Mouse (Mus musculus): ENCODE data around the gene Immp2l.

Gene Immp2l

DNA sequence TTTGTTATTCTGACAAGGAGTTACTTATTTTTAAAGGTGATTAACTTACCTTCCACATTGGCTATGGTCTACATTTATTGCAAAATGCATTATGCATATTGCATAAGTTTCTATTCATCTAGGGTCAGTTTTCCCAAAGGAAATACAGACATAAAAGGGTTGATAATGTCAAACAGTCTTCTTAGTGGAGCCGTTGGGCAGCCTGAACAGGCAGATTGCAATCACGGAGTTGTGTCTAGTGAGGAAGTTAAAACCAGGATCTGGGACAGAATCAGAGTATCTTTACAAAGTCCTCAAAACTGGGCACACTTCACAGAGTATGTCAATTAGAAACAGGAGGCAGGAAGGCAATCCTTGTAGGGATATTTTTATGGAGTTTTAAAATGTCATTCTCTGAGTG, 300.5 kb downstream of the Immp2l start:
- DNase-seq: no peak

DNA sequence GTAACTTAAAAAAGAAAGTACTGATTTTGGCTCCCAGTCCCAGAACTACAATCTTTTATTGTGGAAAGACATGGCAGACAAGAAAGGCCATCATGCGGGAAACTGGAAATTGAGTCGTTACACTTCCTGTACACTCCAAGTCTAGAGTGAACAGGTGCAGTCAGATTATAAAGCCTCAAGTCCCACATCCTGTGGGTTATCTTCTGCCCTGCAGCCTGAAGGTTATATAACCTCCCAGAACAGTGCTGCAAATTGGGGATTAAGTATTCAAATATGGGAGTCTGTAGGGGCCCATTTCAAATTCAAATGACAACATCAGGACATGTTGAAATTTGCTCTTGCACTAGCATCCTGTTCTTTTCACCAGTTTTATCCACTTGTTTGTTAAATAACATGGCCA, 301.9 kb downstream of the Immp2l start:
- no peak for DNase-seq

DNA sequence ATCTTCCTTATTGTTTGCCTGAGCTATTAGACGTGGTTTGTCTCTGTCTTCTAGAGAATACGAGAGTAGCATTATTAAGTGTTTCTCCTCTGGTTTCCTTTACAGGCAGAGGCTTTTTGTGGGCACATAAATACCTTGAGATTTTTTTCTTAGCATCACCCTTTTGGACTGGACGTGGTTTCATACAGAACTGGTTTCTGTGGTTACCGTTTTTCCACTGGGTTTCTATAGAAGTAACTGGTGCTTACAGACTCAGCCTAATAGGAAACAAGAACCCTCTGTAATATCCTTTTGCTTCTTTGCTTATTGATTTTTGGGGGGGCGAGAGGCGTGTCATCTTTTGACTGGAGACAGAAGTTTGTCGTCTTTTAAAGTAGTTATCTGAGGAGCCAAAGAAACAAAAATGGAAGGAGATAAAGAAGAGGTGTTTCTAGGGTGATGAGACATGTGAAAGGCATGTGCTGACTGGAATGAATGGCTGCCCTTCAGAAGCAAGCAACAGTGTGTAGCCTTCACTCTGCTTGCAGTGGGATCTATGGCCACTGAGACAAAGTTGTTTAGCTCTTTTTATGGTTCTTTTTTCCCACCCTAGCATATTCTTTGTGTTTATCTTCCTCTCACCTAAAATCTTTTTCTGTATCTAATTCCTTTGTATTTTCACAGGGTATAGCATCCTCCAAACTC, 307.2 kb downstream of the Immp2l start:
- no peak for DNase-seq

DNA sequence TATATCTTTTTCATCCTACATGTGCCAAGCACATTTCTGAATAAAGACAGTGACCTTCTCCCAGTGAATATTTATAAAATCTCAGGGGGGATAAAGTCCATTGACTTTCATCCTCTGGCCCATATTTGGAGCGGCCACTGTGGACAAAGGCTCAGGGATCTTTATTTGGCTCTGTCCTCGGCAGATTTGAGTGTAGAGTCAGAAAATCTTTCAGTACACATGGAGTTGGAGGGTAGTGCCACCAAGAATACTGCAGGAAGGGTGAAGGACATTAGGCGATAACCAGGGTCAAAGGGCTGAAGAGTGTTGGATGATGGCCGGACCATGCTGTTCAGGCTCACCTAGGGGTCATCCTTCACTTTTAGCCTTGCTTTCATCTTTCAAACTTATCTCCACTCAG, 321.7 kb downstream of the Immp2l start:
- no peak for DNase-seq

DNA sequence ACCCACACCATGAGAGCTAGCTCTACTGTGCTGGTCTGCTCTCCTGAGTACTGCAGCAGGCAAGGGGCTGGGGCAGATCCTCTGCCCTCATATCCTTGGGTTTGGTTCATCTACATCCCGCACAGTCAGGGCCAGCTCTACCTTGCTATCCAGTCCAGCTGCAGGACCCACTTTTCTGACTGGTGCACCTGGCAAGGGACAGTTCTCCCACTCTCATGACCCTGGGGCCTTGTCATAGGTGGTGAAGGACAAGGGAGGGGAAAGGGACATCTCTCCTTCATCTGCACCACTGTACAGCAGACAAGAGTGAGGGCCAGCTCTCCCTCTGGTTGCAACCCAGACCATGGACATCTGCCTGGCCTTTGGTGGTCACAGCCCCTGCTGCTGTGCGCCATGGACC, 323.6 kb downstream of the Immp2l start:
- DNase-seq: no peak

DNA sequence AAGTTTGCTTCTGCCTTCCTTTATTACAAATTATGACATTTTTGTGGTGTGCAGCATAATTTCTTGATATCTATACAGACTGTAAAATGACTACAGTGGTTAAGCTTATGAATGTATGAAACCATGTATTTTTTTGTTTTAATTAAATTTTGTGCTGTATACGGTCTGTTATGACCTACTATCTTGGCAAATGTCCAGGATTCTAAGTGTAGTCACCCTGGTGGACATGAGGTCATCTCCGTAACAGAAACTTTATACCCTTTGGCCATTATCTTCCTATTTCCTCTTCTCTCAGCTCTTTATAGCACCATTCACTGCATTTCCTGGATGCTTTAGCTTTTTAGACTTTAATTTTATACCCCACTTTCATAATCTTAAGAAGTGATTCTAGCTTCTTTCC, 325.5 kb downstream of the Immp2l start:
- DNase-seq: no peak

DNA sequence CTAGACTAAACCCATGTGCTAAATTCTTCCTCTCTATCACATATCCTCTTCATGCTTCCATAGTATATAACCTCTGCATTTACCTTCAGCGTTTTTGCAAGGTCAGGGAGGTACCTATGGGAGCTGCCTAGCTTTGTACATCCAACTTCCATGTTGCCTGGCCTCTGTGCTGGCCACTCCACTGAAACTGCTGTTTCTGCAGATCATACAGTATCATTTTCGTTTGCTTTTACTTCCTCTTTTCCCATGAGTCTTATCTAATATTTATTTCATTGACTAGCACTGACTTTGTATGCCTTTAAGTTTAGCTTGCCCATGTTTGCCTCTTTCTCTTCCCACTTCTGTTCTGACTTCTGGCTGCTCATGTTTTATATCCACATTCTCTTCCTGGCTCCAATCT, 325.9 kb downstream of the Immp2l start:
- no peak for DNase-seq

DNA sequence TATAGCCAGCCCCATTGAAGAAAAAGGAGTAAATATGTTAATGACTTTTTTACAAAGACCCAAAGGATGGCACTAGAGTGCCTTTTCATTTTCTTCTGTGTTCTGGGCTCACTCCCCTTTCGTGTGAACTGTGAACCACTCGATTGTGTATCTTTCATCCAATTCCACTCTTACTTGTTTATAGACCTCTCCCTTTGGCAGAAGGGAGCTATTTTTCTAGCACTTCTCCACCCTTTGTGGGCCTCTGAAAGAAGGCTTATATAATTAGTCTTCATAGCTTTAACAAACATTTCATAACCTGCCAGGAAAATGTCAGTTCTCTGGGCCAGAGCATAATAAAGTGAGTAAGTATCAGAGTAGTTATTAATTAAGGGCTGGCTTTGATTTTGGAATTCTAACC, 327.4 kb downstream of the Immp2l start:
- no peak for DNase-seq

DNA sequence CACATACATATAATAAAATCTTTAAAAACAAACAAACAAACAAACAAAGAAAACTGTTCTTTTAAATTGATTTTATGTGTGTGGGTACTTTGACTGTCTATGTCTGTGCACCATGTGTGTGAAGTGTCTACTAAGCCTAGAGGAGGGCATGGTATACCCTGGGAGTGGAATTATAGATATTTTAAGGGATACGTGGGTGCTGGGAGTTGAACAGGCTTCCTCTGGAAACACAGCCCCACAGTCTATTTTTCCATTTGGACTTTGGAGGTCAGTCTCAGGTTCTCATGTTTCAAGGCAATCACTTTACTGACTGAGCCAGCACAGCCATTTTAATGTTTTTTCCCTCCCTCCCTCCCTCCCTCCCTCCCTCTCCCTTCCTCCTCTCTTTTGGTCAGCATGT, 331.0 kb downstream of the Immp2l start:
- DNase-seq: no peak

DNA sequence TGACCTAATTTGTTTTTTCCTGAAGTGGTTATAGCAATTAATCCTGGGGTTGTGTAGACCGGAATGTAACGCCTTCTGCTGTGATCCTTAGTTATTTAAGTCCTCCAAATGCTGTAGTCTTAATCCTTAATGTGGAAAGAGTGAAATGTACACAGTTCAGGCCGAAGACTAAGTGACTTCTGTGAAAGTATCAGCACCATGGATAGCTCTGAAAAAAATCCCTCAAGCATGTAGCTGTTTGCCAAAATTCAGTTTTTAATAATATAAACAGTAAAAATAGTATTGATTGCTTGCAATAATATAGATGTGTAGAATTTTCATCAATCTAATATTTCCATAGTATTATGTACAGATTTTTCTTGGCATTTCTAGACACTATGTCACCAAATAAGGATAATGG, 332.1 kb downstream of the Immp2l start:
- no peak for DNase-seq

DNA sequence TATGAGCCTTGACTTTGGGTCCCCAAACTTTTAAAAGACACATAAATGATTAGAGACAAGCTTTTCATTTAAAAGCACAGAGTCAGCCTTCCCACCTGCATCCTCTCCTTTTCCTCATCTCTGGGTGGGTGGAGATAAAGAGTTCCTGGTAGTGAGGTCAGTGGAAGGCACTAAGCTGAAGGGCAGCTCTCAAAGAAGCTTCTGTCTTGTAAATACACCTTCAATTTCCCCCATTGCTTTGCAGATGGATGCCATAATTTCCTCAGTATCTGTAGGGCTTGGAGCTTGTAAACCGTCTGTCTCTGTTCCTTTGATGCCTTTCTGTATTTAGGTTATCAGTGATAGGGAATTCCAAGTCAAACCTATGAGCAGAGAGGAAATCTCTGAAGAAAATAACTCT, 362.8 kb downstream of the Immp2l start:
- DNase-seq: no peak

DNA sequence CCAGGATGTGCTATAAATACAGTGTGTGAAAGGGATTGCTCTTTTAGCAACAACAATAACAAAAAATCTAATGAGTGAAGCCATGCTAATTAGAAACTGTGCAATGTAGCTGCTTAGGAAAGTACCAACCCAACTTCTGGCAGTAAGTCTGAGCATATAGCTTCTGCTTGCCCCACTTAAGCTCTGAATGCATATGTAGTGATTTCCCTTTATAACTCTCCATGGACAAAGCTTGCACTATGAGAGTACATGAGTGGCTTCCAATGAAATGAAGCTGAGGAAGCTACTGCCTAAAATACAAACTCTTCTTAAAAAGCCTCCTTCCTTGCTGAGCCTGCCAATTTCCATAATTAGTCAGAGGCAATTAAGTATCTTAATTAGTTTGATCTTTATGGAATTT, 370.3 kb downstream of the Immp2l start:
- no peak for DNase-seq

DNA sequence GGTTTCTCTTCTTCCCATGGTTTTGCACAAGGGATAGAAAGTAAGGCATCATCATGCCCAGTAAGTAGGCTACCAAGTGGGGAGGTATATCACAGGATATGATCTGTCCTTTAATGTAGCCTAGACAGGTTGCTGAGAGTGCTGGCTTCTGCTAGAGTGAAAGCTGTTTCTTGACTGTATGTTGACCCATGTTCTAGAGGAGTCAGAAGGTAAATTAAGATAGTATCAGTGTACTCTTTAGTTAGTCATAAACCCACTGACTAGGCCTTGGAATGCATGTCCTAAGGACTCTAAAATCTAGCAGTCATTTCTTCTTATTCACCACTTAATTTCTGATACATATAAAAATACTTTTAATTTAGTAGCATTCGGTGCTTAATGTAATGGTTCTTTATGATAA, 377.2 kb downstream of the Immp2l start:
- no peak for DNase-seq

DNA sequence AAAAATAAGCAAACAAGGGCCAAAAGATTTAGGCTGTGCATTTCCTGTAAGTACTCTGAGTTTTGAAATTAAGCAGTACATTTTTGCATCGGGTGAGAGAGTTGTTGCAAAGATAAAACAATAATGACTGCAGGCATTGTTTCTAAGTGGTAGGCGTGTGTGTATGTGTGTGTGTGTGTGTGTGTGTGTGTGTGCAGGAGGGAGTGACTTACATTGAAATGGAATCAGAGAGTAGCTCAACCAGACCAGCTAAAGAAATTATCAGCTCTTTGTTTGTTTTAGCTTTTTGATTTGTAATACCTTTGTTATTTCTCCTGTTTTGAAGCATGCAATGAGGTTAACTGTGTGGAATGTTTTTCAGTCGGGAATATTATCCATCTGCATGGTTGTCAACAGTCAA, 378.0 kb downstream of the Immp2l start:
- DNase-seq: no peak

DNA sequence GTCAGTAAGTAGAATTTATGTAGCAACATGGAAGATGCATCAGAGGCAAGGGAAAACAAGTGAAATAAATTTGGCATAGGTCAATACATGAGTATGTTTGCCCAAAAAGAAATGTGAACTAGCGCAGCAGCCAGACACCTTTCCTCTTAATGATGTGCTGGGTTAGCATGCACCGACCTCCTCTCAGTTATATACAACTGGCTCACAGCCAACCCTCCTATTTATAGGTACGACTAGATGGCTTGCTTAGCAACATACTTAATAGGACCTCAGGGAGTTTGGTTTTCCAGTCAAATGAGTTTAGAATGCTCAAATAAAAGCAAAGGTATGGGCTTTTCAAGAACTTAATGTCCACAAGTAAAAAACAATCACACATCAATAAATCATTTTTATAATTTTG, 385.5 kb downstream of the Immp2l start:
- no peak for DNase-seq

DNA sequence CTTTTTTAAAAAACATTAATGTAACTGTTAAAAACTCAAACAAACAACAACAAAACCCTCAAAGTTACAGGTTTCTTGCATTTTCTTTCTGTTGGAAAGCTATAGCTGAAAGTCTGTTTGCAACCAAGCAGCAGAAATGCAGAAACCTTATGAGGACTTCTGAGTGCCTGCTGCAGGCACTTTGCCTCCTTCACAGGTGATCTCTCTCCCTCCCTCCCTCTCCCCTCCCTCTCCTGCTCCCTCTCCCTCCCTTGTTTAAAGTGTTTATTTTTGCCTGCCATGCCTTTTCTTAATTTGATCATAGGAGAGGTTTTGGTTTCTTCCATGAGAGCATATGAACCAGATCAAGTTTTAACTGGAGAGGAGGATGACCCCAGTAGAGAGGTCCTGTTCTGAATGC, 392.7 kb downstream of the Immp2l start:
- DNase-seq: no peak

DNA sequence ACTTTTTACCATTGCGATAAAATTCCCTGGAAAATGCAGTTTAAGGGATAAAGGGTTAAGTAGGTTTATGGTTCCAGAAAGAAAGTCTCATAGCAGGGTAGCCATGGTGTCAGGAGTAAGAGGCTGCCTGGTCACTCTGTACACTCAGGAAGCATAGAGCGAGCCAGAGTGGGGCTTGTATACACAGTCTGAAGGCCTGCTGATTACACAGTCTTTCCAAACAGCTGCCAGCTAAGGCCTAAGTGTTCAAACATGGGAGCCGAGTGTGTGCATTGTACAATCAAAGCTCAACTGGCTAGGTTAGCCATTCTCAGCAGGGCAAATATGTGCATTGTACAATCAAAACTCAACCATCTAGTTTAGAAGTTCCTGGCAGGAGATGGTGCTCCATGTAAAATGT, 393.2 kb downstream of the Immp2l start:
- DNase-seq: no peak

DNA sequence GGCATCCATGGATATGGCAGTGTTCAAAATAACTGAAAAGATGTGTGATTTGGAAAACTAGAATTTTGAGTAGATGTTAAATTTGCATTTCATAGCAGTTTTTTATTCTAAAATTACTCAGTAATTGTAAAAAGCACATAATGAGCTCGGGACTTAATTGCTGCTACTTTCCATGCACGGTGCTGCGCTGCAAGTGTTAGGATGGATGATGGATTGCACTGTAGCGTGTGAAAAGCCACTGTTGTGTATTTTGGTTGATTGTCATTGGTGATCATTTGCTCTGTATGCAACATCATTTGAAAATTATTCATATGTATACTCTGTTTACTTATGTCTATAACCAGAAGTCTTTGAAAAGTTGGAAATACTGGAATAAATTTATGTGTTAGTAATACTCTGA, 394.1 kb downstream of the Immp2l start:
- DNase-seq: no peak

DNA sequence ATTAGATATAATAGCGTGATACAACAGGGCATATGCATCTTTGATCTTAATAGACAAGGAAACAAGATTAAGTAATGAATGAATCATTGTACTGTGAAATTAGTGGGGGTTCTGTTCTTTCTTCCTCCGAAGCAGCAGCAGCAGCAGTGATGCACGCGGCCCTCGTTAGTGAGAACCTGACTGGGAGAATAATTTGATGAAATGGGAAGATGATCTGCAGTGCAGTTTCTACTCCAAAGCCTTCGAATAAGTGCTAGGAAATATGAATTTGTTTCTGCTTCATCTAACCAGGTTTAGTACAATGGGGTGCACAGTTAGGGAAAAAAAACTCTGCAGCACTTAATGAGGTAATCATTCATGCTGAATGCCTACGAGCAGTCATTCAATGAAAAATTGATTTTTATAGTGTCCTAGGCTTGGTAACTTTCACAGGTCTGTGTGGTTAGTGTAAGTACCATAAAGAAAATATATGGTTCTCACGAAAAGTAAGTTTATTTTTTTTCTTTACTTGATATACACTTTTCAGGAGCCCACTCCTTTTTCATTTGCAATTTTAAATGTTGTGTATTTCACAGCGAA, 401.3 kb downstream of the Immp2l start:
- DNase-seq: no peak

DNA sequence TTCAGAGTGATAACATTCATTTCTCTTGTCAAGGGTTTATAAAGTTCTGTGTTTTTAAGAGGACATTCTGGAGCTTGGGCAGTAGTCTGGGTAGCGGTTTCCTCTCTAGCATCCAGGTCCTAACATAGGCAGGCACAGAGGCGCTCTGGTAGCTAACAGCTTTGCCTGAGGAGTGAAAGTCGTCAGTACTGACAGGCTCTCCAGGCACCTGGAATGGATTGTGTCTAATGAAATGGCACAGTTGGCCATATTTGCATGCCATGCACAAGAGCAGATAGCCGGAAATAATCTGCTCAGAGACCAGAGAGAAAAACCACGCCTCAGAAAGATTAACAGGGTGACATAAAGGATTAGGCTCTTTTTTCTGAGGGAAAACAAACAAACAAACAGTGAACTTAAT, 403.6 kb downstream of the Immp2l start:
- DNase-seq: peak; percentile 62

DNA sequence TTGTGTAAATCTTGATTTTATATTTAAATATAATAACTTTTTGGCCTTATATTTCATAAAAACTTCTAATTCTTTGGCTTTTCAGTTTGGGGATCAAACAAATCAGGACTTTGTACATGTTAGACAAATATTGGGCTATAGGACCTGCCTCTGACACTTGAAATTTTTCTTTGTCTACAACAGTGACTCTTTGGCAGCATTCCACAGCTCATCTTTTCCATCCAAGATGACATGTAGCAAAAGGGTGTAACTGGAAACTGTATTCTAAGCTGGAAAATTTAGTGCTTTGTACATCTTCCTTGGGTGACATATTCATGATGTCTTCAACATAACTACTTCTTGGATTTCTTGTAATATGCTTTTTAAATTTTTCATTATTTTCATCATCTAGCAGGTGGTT, 404.9 kb downstream of the Immp2l start:
- DNase-seq: no peak

DNA sequence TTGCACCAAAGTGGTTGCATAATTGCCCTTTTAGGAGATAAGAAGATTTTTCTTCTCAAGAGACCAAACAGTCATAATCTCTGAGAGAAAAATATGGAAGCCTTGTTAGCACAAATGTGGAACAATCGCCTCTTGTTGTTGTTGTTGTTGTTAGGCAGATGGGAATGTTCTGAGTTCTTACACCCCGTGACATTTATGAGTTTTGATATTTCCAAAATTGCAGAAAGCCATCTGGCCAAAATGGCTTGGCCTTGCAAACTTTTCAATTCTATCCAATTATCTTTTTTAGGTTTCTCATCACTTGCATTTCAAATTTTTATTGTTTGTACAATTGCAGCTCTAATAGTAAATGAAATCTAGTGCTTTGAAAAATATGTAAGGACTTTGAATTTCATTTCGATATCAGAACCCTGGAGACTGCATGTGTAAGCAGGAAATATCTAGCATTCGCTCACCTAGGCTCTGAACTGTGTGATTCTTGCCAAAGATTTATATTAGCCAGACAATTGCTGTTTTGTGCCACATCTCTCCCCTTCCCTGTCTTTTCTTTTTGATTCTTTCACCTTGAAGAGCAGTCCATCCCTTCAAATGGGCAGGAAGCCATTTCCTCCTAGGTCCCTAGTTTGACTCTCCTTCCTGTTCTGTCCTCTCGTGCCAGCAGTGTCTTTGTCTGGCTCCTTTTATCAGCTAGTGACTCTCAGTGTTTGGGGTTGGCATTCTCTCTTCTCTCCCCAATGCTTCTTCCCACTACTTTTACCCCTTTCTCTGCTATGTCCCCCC, 412.5 kb downstream of the Immp2l start:
- peak; percentile 36 for DNase-seq

DNA sequence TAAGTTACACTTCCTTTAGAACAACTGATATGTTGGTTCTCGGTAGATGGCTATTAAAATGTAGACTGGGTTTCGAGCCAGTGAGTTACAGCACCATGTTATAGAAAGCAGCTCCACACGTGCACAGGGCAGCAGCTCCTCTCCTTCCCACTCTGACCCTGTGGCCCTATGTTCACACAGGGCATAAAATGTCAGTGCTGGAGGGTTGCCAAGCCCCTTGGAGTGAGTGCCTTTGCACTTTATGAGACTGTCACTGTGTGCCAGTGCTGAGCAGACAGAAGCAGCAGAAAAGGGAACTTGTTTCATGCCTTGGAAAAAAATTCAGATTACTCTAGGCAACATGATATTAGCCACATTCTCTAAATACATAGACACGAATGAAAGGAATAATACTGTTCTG, 414.6 kb downstream of the Immp2l start:
- DNase-seq: peak; percentile 15

DNA sequence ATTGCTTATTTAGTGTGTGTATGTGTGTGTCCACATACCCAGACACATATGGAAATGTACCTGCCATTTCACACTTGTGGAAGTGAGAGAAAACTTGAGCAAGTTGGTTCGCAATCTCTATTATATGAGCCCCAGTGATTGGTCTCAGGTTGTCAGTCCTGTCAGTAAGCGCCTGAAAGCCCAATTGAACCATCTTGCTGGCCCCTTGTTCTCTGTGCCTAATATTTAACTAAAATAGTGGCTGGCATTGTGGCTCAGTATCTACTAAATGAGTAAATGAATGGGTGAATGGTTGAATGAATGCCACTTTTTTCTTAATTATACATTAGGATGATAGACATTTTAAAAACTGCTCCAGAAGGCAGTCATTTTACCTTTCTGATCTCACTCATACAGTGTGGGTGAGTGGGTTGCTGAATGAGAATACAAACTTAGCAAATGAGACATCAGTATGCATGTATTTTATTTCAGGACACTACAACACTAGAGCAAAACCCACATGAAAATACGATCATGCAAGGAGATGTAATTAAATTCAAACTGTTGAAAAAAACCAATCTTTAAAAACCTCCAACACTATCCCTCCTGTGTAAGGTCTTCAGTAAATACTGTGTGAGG, 444.6 kb downstream of the Immp2l start:
- DNase-seq: no peak
